Mouse (Mus musculus) skeletal muscle tissue, postnatal 0 days (tissue): ENCODE data around the gene Slc7a7. TPM values are rescaled to one million over a fixed set of nuclear protein-coding genes. Genes with fewer than 3 reads are reported as not detected.

Source experiments
- polyA plus RNA-seq: library from polyadenylated mRNA; unstranded; fragments of >200 nt; fragmentation: Nextera tagmentation; extraction: Ambion mirVana; gene quantifications from 2 replicates; pipeline ENCODE4 v1.2.1, GENCODE M21; 2015

The Slc7a7 gene
- polyA plus RNA-seq: 3.3 and 4.1 TPM in 2 replicates

DNA sequence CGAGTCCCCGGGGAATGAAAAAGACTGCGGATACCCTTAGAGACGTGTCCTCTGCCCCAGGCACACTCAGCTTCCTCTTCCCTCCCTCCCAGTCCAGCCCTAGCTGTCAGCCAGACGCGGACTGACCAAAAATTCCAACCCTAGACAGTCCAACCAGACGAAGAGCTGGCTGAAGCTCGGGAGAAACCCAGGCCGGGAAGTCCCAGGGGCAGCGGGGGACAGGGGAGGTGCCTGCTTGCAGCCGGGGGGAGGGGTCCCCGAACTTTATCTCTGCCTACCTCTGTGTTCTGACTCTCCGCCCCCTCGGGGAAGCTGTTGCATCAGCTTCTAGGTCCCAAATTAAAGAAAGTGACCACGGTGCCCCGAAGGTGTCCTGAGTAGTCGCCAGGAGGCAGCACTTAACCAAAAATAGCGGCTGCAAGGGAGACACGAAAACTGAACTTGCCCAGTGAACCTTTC lies at the start of gene Slc7a7:
Slc7a7 (minus strand) TSS at position 158 of the 459 bp plus-strand sequence.

DNA sequence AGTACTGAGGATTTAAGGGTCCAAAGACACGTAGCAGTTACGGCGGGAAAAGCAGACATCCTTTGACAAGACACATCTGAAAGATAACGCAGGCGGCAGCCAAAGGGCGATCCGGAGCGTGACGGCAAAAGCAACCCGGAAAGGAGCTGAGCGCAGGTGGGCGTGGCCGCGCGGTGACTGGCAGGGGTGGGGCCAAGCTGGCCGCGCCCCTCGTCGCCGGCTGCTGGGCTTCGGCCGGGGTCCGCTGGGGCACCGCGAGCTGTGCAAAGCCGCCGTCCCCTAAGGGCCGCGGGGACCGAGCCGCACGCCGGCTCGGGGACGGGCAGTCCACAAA lies 46.3 kb upstream of the Slc7a7 start, which contains the start of gene Lrp10:
Lrp10 (plus strand) TSS at position 179 of the 334 bp plus-strand sequence.

DNA sequence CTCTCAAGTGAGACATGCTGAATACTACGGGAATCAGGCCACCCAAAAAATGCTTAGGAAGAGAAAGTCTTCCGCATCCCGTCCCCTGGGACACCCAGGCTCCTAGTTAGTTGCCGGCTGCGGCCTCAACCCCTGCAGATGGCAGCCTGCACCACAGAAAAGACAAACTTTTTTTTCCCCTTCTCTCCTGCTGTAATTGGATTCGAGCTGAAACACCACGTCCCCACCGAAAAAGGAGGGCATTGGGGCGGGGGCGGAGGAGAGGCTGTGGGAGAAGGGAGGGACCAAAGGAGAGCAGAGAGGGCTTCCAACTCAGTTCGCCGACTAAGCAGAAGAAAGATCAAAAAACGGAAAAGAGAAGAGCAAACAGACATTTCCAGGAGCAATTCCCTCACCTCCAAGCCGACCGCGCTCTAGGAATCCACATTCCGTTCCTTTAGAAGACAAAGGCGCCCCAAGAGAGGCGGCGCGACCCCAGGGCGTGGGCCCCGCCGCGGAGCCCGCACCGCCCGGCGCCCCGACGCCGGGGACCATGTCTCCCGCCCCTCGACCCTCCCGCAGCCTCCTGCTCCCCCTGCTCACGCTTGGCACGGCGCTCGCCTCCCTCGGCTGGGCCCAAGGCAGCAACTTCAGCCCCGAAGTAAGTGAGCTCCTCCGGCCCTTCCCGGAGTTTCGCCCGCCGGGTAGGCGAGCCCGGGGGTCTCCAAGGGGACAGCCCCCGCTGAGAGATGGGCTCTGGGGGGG lies 13.9 kb upstream of the Slc7a7 start, which contains the start of gene Mmp14:
Mmp14 (plus strand) TSS at position 279 of the 744 bp plus-strand sequence.

DNA sequence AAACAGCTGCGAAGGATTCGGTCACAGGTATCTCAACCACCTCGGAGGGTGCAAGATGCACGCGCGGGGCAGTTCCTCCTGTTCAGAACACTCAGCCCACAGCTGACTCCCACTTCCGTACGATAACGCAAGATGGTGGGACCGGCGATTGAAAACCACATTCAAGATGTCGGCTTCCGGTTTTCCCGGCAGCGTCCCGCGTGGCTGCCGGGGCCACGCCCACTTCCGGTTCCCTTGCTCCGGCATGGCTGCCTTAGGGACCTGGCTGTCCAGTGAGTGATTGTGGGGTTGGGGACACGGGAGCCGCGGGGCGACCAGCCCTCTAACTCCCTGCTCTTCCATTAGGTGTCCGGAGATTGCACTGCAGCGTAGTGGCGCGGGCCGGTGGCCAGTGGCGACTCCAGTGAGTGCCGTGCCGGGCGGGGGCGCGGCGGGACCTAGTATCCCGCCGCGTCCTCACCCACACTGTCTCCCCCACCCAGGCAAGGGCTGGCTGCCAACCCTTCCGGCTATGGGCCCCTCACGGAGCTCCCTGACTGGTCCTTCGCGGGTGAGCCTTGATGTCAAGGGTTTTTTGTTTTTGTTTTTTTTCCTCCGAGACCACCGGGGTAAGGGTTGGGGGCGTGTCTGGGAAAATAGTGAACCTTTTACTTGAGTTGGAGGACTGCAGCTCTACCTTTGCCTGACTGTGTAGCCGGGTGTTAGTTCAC lies 9.3 kb upstream of the Slc7a7 start, which contains the start of gene Mrpl52:
Mrpl52 (plus strand) TSS at position 221 of the 710 bp plus-strand sequence.

DNA sequence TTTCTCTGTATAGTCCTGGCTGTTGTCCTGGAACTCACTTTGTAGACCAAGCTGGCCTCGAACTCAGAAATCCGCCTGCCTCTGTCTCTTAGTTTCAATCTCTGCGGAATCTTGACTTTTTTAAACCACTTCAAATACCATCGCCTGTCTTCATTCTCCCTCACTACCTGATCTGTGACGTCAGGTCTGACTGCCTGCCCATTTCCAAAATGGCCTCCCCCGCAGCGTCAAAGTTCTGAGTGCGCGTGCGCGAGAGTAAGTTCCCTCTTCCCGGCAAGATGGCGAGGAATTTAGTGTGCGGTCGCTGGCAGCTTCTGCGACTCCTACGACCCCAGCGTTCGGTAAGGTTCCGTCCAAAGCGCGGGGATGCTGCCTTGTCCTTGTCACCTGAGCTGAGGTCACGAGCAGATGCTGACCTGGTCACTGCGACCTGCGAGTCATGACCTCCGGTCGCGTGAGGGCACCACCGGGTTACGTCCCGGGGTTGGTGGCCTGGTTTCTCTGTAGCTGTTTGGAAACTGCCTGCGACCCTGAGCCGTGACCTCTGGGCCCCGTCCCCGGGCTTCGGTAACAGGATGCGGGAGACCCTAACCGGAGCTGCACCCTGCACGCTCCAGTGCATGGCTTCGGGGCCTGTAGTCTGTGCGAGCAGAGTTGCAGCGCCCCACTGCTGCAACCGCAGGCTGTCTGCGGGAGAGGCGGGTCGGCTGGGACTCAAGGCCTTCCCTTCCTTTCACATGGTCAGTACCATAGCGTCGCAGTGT lies 56.8 kb downstream of the Slc7a7 start, which contains the start of gene Oxa1l:
Oxa1l (plus strand) TSS at position 258 of the 764 bp plus-strand sequence.

Other genes with a start within 250 kb of the Slc7a7 start
- 197 and 214 TPM in 2 replicates for gene Dad1, start 163.7 kb downstream of the Slc7a7 start, polyA plus RNA-seq
- gene Abhd4, start 163.6 kb downstream of the Slc7a7 start, polyA plus RNA-seq: 35.1 and 36.2 TPM in 2 replicates
- not detected in 2 replicates for gene Olfr49, start 132.8 kb downstream of the Slc7a7 start, polyA plus RNA-seq
- gene Oxa1l, start 56.9 kb downstream of the Slc7a7 start, polyA plus RNA-seq: 48.0 and 52.8 TPM in 2 replicates
- gene Mrpl52, start 9.1 kb upstream of the Slc7a7 start, polyA plus RNA-seq: 232 TPM in 2 replicates
- 77.2 and 88.0 TPM in 2 replicates for gene Mmp14, start 13.8 kb upstream of the Slc7a7 start, polyA plus RNA-seq
- gene Lrp10, start 46.4 kb upstream of the Slc7a7 start, polyA plus RNA-seq: 30.6 and 32.8 TPM in 2 replicates
- 0.10 and 0.13 TPM in 2 replicates for gene Rem2, start 58.3 kb upstream of the Slc7a7 start, polyA plus RNA-seq
- 32.3 and 36.0 TPM in 2 replicates for gene Prmt5, start 99.7 kb upstream of the Slc7a7 start, polyA plus RNA-seq
- 31.1 and 31.5 TPM in 2 replicates for gene Haus4, start 136.8 kb upstream of the Slc7a7 start, polyA plus RNA-seq
- gene Ajuba, start 159.8 kb upstream of the Slc7a7 start, polyA plus RNA-seq: 11.5 and 13.2 TPM in 2 replicates
- 2.4 and 2.7 TPM in 2 replicates for gene 4931414P19Rik, start 188.2 kb upstream of the Slc7a7 start, polyA plus RNA-seq
- 306 and 337 TPM in 2 replicates for gene Psmb5, start 200.2 kb upstream of the Slc7a7 start, polyA plus RNA-seq
- 0.03 and 0.05 TPM in 2 replicates for gene Psmb11, start 203.7 kb upstream of the Slc7a7 start, polyA plus RNA-seq
- gene Gm17606, start 223.2 kb upstream of the Slc7a7 start, polyA plus RNA-seq: not detected in 2 replicates
- gene Cdh24, start 223.6 kb upstream of the Slc7a7 start, polyA plus RNA-seq: 0.33 and 0.40 TPM in 2 replicates